Mouse (Mus musculus) heart, adult 2 months (tissue): Measurements from ENCODE around the gene Glp2r. TPM values are rescaled to one million over a fixed set of nuclear protein-coding genes. Genes with fewer than 3 reads are reported as not detected.

Experiments
- DNase-seq, 2 experiments: peaks; one replicate each; pipeline ENCODE4 v3.0.0; 2021
- H3K27ac ChIP-seq: fragments of 200-600 bp; 2 replicates; pipeline ENCODE4 v1.8.1; 2022
- H3K27me3 ChIP-seq: fragments of 200-500 bp; 2 replicates; pipeline ENCODE4 v1.6.1; 2012; ENCODE audit warnings: mild to moderate bottlenecking, low read length, inconsistent platforms, mixed read lengths; ENCODE audit not compliant: control insufficient read depth, insufficient read depth
- H3K36me3 ChIP-seq: fragments of 200-500 bp; 2 replicates; pipeline ENCODE4 v1.6.1; 2012; ENCODE audit warnings: low read length, inconsistent platforms; ENCODE audit not compliant: control insufficient read depth, insufficient read depth
- H3K4me1 ChIP-seq: fragments of 200-500 bp; 2 replicates; pipeline ENCODE4 v1.6.1; 2011; ENCODE audit warnings: low read length; ENCODE audit not compliant: control insufficient read depth, insufficient read depth
- H3K4me3 ChIP-seq: fragments of 200-600 bp; 2 replicates; pipeline ENCODE4 v1.8.1; 2022
- H3K79me2 ChIP-seq: fragments of 200-500 bp; replicated peaks from 2 replicates; pipeline ENCODE4 v1.6.1; 2012; ENCODE audit warnings: mild to moderate bottlenecking, inconsistent platforms, low read length, moderate library complexity, mixed read lengths; ENCODE audit not compliant: control insufficient read depth, insufficient read depth
- H3K9ac ChIP-seq: fragments of 200-500 bp; 2 replicates; pipeline ENCODE4 v1.6.1; 2012; ENCODE audit warnings: low read depth, mild to moderate bottlenecking, control low read depth, inconsistent platforms, low read length, mixed read lengths
- CTCF ChIP-seq: fragments of 200-600 bp; IDR thresholded peaks from 2 replicates; pipeline ENCODE4 v1.8.1; 2022; ENCODE audit warnings: antibody characterized with exemption, mild to moderate bottlenecking, moderate library complexity
- EP300 ChIP-seq: fragments of 200-500 bp; IDR thresholded peaks from 2 replicates; pipeline ENCODE4 v1.6.1; 2011; ENCODE audit warnings: low read depth, low read length, control low read depth; ENCODE audit not compliant: insufficient read depth
- POLR2A ChIP-seq: fragments of 200-500 bp; IDR thresholded peaks from 2 replicates; pipeline ENCODE4 v1.6.1; 2011; ENCODE audit warnings: mild to moderate bottlenecking, low read depth, low read length, control low read depth; ENCODE audit not compliant: insufficient read depth
- WGBS: fragments of 180-500 bp; shearing (Covaris S2); methylation state at CpG from one replicate; pipeline ENCODE4 v1.1.7; 2018; 5-methylcytosine and 5-hydroxymethylcytosine counted together
- intact Hi-C: fragments of 180-260 bp; cut with DNase I; formaldehyde crosslinking; loops from one replicate; pipeline ENCODE4 v1.15.1; 2025
- polyA plus RNA-seq: library from polyadenylated mRNA; depleted of rRNA; stranded (reverse); fragments of >200 nt; gene quantifications from 2 replicates; pipeline ENCODE4 v1.2.3, GENCODE M21; 2012
- total RNA-seq, 2 experiments: library from RNA; stranded (reverse); gene quantifications; 2 replicates each; pipeline ENCODE4 v1.2.3; 2021

Glp2r gene
- total and polyA plus RNA-seq, 3 experiments, result not detected

DNA sequence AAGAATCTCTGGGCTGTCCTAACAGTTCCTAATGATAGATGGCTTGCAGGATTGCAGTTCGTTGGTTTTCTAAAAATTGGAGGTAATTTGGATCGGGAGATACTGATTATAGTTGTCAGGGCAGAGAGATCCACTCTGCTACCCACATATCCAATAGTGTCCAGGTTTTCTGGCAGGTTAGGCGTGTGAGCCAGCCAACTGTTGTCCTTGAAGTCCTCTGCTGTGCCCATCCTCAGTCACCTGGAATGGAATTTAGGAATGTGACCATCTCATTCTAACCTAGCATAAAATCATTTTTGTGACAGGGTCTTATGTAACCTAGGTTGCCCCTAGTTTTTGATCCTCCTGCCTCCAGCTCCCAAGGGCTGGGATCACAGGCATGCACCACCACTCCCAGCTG, 127.5 kb downstream of the Glp2r start:
- Histone ChIP-seq H3K9ac (no peak overlapping the region), H3K4me3 (no peak overlapping the region), H3K27me3 (no peaks in the 10 kb centered on the region), H3K79me2 (no peaks in the 10 kb centered on the region), H3K4me1 (no peaks in the 10 kb centered on the region), H3K27ac (no peak overlapping the region), H3K36me3 (no peaks in the 10 kb centered on the region)
- no peak for DNase-seq
- no peak for TF ChIP-seq EP300
- no peak for TF ChIP-seq POLR2A
- no peak for TF ChIP-seq CTCF
- WGBS, result 90% methylated on average over 3 of the region's 3 CpGs
- intact Hi-C loops, result no loop called here

GRCm38 (mm10) chr11:67642835-67643234, 128.1 kb downstream of the Glp2r start:
- Histone ChIP-seq H3K36me3 (no peaks in the 10 kb centered on the region), H3K9ac (no peak overlapping the region), H3K79me2 (no peaks in the 10 kb centered on the region), H3K27ac (no peak overlapping the region), H3K4me1 (no peaks in the 10 kb centered on the region), H3K4me3 (no peak overlapping the region), H3K27me3 (no peaks in the 10 kb centered on the region)
- 65% methylated on average over 5 of the region's 5 CpGs for WGBS
- intact Hi-C loops, result no loop called here
- TF ChIP-seq CTCF (no peak), EP300 (no peak), POLR2A (no peak)
- no peak for DNase-seq

GRCm38 (mm10) chr11:67642421-67642820, 128.5 kb downstream of the Glp2r start:
- 86% methylated on average over 8 of the region's 8 CpGs for WGBS
- Histone ChIP-seq H3K27ac (no peak overlapping the region), H3K4me3 (no peak overlapping the region), H3K27me3 (no peaks in the 10 kb centered on the region), H3K36me3 (no peaks in the 10 kb centered on the region), H3K79me2 (no peaks in the 10 kb centered on the region), H3K9ac (no peak overlapping the region), H3K4me1 (no peaks in the 10 kb centered on the region)
- TF ChIP-seq POLR2A (no peak), CTCF (no peak), EP300 (no peak)
- intact Hi-C loops, result no loop called here
- no peak for DNase-seq

DNA sequence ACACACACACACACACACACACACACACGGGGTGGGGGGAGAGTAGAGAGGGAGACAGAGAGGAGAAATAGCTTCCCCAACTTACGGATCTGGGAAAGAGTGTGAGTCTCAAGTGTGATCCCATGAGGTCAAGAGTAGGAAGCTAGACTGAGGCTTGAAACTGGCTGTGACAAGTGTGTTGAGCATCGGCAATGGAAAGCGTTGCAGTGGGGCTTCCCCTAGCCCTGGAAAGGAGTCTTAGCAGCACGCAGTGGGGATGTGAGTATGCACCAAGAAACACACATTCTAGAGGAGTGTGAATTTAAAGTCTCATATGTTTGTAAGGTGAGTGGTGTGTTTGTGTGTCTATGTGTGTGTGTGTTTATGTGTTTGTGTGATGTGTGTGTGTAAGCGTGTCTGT, 130.7 kb downstream of the Glp2r start:
- Histone ChIP-seq H3K4me1 (no peaks in the 10 kb centered on the region; the same call in 1 of the 2 replicates), H3K27ac (no peak overlapping the region), H3K27me3 (no peaks in the 10 kb centered on the region), H3K79me2 (no peaks in the 10 kb centered on the region), H3K36me3 (no peaks in the 10 kb centered on the region), H3K9ac (no peak overlapping the region), H3K4me3 (no peak overlapping the region)
- DNase-seq, result no peak
- TF ChIP-seq EP300 (no peak), CTCF (no peak)
- intact Hi-C loops, result no loop called here
- 86% methylated on average over 6 of the region's 6 CpGs for WGBS

- Histone ChIP-seq H3K27me3 (no peaks in the 10 kb centered on the region), H3K9ac (no peak overlapping the region), H3K27ac (no peak overlapping the region), H3K4me1 (no peaks in the 10 kb centered on the region; the same call in 1 of the 2 replicates), H3K36me3 (no peaks in the 10 kb centered on the region), H3K79me2 (no peaks in the 10 kb centered on the region), H3K4me3 (no peak overlapping the region)
- intact Hi-C loops, result no loop called here
- WGBS, result 80% methylated on average over 3 of the region's 3 CpGs
- TF ChIP-seq POLR2A (no peak), CTCF (no peak), EP300 (no peak)
- no peak for DNase-seq
Observed at GRCm38 (mm10) chr11:67638401-67638800, 132.6 kb downstream of the Glp2r start.

- Histone ChIP-seq H3K4me1 (no peaks in the 10 kb centered on the region; the same call in 1 of the 2 replicates), H3K36me3 (no peaks in the 10 kb centered on the region), H3K79me2 (no peaks in the 10 kb centered on the region), H3K27me3 (no peaks in the 10 kb centered on the region), H3K4me3 (no peak overlapping the region), H3K27ac (no peak overlapping the region), H3K9ac (no peak overlapping the region)
- TF ChIP-seq POLR2A (no peak), CTCF (no peak), EP300 (no peak)
- DNase-seq, result no peak
- intact Hi-C loops, result no loop called here
- WGBS, result 59% methylated on average over 6 of the region's 6 CpGs
Observed at GRCm38 (mm10) chr11:67636905-67637586, 133.9 kb downstream of the Glp2r start.
